Mouse (Mus musculus): ENCODE measurements around the gene Sppl2c.

DNA sequence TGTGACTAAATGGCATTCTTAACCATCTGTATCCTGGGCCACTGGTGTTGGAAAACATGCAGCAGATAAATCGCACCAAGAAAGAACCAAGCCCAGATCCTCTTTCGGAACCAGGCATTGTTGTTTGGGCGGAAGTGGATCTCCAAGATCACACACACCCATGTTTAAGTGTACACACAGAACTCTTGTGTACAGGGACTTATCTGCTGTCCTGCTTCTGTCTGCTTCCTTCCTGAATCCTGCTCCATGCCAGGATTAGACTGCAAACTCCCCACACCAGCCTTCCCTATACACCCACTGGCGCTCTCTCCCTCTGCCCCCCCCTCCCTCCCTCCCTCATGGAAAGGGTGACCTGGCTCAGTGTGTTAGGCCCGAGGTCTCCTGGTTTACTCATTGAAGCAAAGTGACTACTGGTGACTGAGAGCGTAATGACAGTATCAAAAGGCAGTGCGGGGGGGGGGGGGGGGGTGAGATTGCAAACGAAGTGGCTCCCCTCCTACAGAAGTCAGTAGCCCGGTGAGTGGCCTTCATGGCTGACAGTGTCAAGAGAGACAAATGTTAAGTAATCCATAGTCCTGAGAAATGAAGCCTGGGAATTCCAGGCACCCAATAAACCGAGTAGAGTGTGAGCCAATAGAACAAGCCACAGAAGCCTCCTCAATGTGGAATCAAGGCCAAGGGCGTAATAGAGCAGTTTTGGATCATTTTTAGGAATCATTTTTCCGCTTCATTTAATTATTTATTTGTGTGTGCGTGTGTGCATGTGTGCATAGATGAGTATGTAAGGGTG lies 52.0 kb downstream of the Sppl2c start:
- TF ChIP-seq POLR2A (IDR thresholded peaks at IDR 0.05; ENCODE audit: borderline replicate concordance, extremely low read depth, low read depth, low read length) = no peak
- TF ChIP-seq CTCF (IDR thresholded peaks at IDR 0.05; ENCODE audit: insufficient read depth, low read length) = no peak
